Mouse (Mus musculus) thymus, postnatal 10 days (tissue): Measurements from ENCODE around the gene Ocel1.
"Not testable (repeated sequence)": the region's sequence is repeated elsewhere in the genome, so short reads cannot be mapped to it uniquely, and the experiment has no call there.

Experiments
- DNase-seq, 2 experiments: peaks; one replicate each; pipeline ENCODE4 v3.0.0; 2021; ENCODE audit warnings: low spot score in 2 of 2

Ocel1 gene

DNA sequence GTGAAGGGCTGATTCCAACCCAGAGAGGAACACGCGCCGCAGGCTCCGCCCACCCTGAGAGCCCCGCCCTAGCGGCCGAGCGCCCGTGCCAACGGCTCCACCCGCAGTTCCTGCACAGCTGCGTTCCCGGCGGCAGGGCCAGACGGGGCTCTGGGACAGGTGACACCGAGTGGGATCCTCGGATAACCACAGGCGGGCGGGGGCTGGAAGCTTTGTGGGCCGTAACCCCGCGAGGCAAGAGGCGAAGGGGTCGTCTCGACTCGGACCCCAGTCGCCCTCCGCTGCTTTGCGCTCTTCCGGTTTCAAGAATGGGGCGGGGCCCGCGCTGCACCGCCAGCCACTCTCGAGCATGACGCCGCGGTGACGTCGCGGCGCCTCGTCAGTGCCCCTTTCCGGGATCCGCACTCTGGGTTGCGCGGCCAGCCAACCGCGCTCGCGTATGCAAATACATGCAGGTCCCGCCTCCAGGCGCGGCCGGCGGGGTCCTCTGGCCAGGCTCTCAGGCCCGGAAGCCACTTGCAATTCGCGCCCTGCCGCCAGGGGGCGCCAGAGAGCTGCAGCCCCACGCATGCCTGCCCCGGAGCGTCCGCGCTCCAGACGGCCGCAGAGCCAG, at the start of gene Ocel1:
Gene Ocel1 (plus strand): TSS at position 63 of the 613 bp plus-strand sequence.
- DNase-seq, result peak; percentile 96 to 97

DNA sequence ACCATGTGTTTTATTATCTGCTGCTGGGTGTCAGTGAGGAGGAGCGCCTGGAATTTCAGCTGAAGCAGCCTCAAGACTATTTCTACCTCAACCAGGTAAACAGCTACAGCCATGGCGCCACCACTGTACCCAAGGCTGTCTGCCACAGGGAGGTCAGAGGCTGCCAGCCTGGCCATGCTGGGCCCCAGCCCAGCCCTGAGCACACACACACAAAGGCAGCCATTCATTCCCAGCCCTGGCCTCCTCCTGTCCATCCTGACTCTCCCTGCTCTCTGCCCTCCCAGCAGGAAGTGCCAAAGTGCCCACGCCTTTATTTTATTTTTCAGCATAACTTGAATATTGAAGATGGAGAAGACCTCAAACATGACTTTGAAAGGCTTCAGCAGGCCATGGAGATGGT, 48.2 kb upstream of the Ocel1 start:
- no peak for DNase-seq

DNA sequence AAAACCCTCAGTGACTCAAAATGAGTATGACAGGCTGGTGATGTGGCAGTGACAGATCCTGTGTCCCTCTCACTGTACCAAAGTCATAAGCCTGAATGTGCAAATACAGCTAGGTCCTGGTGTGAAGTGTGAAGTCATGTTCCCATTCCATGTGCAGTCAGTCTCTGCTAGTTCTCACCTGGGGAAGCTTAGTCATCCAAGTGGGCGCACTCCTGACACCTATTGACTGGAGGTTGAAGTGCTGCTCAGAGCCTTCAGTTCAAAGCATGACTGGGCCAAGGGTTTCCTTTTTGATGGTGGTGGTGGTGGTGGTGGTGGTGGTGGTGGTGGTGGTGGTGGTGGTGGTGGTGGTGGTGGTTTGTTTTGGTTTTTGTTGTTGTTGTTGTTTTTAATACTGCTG, 46.2 kb upstream of the Ocel1 start:
- no peak for DNase-seq

DNA sequence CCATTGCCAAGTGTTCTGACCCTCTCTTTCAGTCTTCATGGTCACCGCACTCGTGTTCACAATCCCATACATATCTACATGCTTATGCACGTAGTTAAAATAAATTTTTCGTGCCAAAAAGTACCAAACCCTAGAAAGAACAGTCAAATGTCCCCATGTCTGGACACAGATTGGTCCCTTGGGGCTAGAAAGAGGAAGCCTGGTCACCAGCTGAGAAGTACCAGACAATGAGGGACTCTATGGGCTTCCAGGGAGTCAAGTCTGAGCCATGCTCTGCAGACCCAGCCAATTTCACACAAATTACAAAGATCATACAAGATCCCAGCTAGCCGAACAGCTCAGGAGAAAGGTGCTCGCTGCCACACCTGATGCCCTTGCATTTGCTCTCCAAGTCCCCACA, 33.3 kb upstream of the Ocel1 start:
- DNase-seq, result not testable (repeated sequence)

DNA sequence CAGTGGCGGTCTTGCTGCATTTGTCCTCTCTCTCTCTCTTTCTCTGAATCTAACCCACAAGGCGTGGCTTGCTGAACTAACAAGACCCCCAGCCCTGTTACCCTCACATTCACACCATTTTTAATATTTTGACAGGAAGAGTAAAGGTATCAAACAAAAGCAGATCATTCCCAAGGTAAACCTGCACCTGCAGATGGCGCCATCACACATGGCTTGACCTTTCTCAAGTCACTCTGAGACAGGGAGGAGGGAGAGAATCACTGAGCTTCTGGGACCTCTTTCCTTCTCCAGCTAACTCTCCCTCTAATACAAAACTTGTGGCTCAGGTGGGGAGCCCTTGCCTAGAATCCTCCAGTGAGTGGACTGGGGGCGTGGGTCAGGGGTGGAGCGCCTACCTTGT, 30.5 kb upstream of the Ocel1 start:
- DNase-seq, result peak in 1 of 2 experiments; percentile 45

DNA sequence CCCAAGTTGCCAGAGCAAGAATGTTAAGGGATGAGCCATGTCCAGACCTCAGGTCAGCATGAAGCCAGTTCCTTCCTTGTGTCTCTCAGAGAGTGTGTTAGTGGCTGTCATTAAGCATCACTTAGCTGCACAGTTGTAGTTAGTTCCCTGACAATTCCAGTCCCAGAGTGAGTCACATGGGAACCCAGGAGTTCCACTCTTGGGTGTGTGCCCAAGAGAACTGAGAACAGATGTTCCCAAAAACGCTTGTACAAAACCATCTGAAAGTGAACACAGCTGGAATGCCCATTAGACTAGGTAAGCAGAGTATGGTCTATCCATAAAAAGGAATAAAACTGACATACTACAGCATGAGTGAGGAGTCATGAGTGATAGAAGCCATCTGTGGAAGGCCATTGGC, 24.5 kb upstream of the Ocel1 start:
- no peak for DNase-seq

DNA sequence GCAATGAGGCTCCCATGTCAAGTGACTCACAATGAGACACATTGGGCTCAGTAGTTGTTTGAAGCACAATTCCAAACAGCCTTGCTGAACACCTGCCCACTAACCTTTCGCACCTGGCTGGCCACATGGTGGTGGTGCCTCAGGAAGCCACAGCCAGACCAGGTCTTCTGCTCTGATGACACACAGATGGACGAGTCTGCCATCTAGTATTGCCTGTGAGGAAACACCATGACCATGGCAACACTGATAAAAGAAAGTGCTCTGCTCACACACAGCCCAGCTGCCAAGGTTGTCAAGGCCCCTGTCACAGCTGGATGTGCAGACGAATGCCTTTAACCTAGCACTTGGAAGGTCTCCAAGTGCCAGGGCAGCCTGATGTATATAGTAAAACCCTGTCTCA, 20.0 kb upstream of the Ocel1 start:
- DNase-seq, result no peak

DNA sequence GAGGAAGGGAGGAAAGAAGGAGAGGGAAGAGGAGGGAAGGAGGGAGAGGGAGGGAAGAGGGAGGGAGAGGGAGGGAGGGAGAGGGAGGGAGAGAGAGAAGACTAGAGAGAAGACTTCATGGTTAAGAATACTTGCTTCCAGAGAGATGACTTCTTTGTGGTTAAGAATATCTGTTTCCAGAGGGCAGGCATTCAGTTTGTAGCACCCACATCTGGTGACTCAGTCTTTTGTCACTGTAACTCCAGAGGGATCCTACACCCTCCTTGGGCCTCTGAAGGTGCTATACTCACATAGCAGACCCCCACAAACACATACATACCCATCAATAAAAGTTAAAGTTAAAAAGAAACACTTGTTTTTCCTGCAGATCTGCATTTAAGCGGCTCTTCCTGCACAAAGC, 19.6 kb upstream of the Ocel1 start:
- DNase-seq, result no peak

DNA sequence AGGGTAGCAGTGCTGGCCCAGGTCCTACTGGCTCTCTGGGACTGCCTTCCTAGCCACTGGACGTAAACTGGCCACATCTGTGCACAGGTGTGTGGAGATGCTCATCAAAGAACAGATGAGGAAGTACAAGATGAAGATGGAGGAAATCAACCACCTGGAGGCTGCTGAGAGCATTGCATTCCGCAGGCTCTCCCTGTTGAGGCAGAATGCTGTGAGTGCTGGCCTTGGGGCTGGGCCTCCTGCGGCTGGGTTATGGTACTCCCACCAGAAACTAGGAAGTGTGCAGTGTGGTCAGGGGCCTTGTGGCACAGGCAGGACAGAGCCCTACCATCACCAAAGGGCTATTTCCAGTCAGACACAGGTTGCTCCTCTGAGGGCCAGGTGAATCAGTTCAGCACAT, 13.1 kb upstream of the Ocel1 start:
- no peak for DNase-seq

DNA sequence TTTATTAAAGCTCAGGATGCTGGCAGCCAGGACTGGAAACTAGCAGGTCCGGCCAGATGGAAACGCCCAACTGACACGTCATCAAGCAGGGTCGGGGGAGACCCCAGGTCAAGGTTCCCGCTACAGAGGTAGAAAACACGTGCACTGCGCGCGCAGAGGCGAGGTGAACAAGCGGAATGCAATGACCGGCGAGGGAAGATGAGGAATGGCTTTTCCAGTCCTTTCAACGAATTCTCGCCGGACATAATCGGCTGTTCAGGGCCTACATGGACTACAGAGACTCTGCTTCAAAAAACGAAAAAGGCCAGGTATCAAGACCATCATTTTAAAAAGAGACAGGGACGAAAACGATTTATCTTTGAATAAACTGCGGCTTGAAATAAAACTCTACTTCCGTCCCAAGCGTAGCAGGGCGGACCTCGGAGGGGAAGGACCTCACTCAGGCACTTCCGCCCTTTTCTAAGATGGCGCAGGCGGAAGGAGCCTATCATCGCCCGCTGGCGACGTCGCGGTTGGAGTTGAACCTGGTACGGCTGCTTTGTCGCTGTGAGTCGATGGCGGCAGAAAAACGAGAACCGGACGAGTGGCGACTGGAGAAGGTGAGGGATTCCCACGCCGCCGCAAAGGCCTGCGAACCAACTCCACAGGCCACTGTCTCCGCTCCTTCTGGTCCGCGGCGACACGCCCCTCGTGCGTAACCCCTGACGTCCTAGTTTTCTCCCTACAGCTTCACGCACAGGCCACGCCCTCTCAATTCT, 4.1 kb upstream of the Ocel1 start, which contains the start of gene Use1:
Gene Use1 (plus strand): TSS at position 78 of the 758 bp plus-strand sequence.
- DNase-seq, result peak; percentile 87 to 89

DNA sequence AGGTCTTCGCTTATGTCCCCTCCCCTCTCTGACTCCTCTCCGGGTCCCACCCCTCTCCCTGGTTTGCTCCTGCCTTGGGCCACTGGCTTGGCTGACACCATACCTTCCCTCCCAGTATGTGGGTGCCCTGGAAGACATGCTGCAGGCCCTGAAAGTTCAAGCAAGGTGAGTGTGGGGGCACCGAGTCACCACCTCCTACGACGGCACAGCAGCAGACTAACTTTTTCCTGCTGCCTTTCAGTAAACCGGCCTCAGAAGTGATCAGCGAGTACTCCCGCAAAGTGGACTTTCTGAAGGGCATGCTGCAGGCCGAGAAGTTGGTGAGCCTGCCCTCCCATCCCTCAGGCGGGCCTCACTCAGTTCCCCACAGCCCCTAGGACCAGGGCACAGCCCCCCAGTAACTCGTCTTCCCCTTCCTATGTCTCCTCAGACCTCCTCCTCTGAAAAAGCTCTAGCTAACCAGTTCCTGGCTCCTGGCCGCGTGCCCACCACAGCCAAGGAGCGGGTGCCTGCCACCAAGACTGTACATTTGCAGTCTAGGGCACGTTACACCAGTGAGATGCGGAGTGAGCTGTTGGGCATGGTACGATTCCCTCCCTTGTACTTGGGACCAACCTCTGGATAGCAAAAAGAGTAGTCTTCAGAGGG, 3.4 kb upstream of the Ocel1 start:
- DNase-seq, result no peak

DNA sequence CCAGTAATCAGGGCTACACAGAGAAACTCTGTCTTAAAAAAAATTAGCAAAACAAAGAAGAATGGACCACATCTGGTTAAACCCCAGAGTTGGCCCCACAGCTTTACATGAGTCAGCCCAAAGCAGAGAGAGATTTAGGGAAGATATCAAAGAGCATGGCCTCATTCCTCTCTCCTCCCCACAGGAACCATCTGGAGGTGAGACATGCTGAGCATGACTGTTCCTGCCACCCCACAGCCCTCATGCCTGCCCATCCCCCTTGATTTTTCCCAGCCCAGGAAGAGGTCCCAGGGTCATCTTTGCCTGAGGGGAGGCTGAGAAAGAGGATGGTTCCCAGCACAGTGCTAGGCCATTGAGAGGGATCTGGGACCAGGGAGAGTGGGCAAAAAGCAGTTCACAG, 2.7 kb upstream of the Ocel1 start:
- DNase-seq, result no peak

DNA sequence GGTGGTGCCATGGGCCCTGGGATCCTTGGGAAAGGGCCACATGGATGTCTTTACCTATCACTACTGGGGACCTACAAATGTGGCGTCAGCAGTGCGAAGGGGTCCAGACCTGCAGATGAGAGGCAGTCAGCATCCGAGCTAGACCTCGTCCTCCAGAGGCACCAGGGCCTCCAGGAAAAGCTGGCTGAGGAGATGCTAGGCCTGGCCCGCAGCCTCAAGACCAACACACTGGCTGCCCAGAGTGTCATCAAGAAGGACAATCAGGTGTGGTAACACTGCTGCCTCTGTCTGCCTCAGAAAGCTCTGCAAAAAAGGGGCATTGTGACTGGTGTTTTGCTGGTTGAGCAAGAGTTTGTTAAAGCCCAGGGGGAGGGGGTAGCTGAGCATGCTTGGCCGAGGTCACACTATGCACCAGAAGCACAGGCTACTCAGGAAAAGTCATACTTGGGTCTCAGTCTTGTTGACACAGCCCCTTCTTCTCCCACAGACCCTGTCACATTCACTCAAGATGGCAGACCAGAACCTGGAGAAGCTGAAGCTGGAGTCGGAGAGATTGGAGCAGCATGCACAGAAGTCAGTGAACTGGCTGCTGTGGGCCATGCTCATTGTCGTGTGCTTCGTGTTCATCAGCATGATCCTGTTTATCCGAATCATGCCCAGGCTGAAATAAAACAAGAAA, 1.9 kb upstream of the Ocel1 start:
- no peak for DNase-seq

DNA sequence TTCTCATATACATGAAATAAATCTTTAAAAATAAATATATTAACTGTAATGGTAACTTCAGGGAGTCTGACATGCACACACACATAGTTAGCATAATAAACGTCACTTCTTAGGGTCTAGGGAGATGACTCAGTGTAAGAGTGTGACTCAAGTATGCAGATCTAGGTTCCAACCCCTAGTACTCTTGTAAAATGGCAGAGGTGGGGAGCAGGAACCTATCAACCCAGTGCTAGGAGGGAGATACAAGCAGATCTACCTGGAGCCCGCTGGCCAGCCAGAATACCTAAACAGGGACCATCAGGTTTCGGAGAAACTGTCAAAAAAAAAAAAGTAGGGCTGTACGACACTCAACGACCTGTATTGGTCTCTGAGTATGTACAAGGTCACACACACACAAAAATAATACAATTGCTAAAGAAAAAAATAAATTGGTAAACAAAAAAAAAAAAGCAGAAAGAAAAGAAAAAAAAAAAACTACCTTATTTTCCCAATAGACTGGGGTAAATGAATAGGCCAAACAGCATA, 325 bp upstream of the Ocel1 start:
- no peak for DNase-seq

DNA sequence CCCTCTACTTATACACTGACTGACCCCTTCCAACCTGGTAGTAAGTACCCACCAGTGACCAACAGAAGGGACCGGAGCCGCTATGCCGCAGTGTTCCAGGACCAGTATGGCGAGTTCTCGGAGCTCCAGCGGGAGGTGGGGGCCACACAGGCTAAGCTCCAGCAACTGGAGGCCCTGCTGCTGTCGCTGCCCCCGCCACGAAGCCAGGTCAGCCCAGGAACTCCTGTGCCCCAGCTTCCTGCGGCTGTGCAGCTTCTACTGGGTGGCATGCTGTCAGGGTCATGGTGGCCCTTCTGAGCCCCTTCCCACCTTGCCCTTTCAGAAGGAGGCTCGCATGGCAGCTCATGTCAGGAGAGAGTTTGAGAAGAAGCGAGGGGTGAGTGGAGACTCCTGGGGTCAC, 1.3 kb downstream of the Ocel1 start:
- peak in 1 of 2 experiments; percentile 37 for DNase-seq

DNA sequence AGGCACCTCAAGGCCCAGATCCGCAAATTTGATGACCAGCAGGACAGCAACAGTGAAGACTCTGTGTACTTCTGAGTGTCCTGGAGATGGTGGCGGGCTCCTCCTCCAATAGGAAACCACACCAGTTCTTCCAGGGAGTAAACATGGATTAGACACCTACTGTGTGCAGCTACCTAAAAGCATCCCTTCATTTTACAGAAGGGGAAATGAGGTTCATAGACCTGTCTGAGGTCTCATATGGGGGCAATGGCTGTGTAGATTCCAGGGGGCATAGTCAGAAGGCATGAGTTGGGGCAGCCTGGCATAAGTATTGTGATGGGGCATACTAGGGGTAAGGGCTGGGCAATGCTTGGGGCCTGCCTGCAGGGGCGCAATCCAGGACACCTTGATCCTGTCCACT, 1.9 kb downstream of the Ocel1 start:
- DNase-seq, result no peak

DNA sequence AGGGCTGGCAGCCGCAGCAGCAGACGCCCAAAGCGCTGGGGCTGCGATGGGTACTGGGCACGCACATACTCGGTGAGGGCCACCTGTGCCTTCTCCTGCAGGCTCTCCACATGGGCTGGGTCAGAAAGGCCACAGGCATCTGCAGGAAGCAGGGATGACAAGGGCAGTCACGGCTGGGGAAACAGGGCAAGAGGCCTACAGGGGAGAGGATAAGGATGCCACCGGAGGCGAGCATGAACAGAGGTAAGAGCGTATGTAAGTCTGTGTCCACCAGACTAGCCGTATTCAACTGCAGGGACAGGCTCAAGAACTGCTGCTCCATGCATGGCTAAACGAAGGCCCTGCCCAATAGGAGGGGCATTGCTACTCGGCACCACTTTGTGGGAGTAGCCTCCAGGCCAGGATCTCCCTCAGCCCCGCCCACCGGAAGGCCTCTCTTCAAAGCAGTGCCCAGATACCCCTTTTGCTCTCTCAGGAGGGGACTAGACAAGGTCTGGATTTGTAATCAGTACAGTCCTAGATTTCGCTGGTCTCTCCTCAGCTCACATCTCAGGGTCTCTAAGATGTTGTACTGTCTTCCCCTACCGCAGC, 3.6 kb downstream of the Ocel1 start:
- DNase-seq, result no peak

DNA sequence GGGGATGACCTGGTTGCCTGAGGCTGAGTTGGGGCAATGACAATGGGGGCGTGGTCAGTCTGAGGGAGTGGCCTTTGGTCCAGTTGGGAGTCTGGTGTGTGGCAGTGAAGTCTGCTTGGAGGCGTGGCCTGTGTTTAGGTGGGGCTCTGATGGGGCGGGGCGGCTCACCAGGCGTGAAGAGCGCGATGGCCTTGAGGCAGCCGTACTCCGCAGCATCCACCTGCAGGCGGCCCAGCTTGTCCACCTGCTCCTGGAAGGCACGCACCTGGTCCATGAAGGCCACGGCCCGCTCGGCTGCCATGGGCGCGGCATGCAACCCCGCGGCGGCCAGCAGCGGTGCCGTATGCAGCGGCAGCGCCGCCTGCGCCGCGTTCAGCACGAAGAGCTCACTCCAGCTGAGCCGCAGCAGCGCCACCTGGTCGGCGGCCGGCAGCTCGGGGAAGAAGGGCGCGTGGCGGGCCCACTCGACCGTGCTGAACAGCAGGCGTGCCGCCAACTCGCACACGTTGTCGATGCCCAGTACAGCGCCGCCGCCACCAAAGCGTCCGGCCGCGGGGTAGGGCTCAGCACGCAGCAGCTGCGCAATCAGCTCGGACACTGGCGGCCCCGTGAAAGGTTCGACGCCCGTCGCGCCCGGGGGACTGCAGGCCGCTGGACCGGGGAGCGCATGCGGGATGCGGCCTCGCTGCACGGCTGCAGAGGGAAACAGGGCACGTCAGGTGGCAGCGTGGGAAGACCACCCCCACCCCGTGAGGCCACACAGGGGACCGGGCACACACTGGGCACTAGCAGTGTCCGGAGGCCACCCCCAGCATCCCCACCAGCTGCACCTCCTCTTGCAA, 4.7 kb downstream of the Ocel1 start:
- DNase-seq, result peak in 1 of 2 experiments; percentile 53

DNA sequence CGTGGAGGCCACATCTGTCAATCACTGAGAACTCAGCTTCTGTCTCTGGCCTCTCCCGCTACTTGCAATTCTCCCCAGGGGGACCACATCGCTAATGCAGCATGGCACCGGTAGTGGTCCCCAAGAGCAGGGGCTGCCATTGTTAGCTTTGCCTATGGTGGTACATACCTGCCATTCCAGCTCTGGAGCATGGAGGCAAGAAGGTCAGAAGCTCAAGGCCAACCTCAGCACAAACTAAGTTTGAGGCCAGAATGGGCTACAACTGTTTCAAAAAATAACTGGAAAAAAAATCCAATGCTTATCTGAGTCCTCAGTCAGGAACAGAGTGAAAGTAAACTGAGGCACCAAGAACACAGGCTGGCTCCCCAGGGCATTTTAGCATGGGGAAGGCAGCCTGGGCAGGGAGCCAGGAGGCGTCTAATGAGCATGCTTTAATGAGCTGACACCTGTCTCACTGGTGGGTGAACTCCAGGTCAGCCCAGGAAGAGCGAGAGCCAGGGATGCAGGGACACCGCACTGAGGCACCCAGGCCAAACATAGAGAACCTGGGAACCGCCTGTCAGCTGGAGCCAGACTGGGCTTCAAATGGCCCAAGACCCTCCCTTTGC, 5.4 kb downstream of the Ocel1 start:
- no peak for DNase-seq

DNA sequence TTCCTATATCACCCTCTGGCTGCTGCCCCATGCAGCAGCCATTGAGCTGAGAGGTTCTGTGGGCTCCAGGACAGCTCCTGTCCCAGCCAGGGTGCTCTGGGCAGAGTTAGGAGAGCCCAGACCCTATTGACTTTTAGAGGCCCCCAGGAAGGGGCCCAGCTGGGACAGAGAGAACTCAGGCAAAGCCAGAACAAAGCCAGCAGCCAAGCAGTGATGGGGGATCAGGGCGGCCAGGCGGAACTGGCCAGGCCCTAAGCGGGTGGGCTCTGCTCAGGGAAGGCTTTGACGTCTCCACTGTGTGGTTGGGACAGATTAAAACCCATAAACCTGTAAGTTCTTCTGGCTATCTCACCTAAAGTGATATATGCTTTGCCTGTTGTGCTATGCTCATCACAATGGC, 7.9 kb downstream of the Ocel1 start:
- DNase-seq, result no peak
